Mouse (Mus musculus) thymus, postnatal 14 days (tissue): ENCODE data around the gene Lin52.

Experiments
- DNase-seq: peaks from one replicate; pipeline ENCODE4 v3.0.0; 2021

The Lin52 gene

GRCm38 (mm10) chr12:84450718-84451646 lies at the start of gene Lin52, which contains the start of gene Aldh6a1:
TSS of gene Lin52 (plus strand) at chr12:84451422.
TSS of gene Aldh6a1 (minus strand) at chr12:84451004.
- DNase-seq: peak; percentile 96

GRCm38 (mm10) chr12:84402923-84403322 lies 48.3 kb upstream of the Lin52 start:
- DNase-seq: no peak

DNA sequence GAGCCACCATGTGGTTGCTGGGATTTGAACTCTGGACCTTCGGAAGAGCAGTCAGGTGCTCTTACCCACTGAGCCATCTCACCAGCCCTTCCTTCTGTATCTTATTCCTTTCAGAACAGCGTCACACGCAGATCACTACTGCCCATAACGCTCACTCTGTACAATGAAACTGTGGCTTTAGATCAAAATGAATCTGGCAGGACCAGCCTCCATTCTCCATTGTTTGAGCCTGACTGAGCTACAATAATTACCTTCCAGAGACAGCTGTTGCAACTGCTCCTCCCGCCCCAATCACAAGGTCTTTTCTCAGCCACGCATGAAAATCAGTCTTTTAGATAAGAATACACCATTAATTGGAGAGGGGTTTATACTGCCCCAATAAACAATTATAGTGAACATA lies 46.7 kb upstream of the Lin52 start:
- DNase-seq: no peak

GRCm38 (mm10) chr12:84407259-84407658 lies 44.0 kb upstream of the Lin52 start:
- DNase-seq: peak; percentile 14

- peak; percentile 87 for DNase-seq
These were observed 43.1 kb upstream of the Lin52 start for GRCm38 (mm10) chr12:84407874-84408818.

GRCm38 (mm10) chr12:84408819-84409507 lies 42.3 kb upstream of the Lin52 start, which contains the start of the genes Entpd5 and Bbof1:
TSS of gene Entpd5 (minus strand) at chr12:84409029.
TSS of gene Bbof1 (plus strand) at chr12:84409071.
- peak; percentile 95 for DNase-seq

DNA sequence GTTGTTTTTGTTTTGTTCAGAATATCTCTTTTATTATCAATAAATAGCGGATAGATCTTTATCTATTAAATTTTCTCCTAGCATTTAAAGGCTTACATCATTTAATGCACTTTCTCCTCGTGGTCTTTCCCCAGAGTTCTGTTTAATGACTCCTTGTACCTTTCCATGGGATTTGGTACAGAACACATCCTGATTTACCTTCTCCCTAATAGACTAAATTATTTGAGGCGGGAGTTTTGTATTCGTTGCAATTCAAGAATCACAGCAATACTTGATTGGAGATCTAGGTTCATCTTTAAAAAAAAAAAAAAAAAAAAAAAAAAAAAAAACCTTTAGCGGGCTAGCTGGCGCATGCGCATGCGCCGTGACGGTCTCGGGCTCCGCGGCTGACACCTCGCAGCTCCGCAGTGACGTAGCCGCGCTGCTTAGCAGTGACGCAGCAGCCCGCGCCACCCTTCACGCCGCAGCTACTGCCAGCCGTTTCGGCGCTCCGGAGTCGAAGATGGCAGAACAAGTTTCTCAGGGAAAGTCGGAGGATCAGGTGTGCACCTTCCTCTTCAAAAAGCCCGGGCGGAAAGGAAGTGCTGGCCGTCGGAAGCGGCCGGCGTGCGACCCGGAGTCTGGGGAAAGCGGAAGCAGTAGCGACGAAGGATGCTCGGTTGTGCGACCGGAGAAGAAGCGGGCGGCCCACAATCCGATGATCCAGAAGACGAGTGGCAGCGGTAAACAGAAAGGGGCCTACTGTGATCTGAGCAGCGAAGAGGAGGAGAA lies 34.2 kb upstream of the Lin52 start, which contains the start of gene Rnf113a2:
Gene Rnf113a2, plus strand, starts transcription at position 363 of the 771 bp plus-strand sequence.
- DNase-seq: peak; percentile 88

GRCm38 (mm10) chr12:84417605-84417922 lies 33.7 kb upstream of the Lin52 start:
- DNase-seq: no peak

- DNase-seq: no peak
These were observed 27.2 kb upstream of the Lin52 start for GRCm38 (mm10) chr12:84423990-84424389.

DNA sequence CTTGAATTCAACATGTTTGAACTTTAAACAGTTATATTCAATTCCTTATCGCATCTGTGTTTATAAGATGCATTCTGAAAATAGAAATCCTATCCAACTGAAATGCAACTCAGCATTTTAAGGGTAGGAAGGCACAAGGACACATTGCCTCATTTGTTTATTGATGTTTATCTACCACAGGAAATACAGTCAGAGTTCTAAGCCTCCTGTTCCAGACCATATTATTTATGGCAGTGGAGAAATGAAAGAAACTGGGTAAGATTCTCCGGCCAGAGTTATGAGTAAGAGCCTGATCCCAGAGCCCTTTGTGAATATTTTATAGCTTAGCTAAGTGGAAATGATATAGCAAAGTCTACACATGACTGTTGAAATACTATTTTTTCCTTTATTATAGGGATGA lies 21.4 kb upstream of the Lin52 start:
- no peak for DNase-seq

- no peak for DNase-seq
These were observed 12.5 kb upstream of the Lin52 start for GRCm38 (mm10) chr12:84438697-84439096.

DNA sequence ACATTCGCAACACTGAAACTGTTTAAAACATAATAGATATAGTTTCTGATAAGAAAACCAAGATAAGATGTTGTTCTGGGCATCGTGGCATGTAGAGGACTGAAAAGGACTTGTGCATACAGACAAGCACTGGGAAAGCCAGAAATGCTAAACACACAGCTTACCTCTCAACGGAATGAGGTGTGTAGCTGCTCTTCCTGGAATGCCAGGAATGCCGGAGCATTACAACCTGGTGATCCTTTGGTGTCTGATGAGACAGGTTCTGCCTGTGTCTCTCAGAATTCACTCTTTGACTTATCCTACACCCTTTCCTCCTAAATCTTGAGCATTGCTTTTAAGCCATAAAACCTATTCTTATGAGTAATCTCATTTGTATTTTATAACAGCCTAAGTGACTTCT lies 8.7 kb upstream of the Lin52 start:
- DNase-seq: no peak

GRCm38 (mm10) chr12:84447386-84447785 lies 3.8 kb upstream of the Lin52 start:
- no peak for DNase-seq

DNA sequence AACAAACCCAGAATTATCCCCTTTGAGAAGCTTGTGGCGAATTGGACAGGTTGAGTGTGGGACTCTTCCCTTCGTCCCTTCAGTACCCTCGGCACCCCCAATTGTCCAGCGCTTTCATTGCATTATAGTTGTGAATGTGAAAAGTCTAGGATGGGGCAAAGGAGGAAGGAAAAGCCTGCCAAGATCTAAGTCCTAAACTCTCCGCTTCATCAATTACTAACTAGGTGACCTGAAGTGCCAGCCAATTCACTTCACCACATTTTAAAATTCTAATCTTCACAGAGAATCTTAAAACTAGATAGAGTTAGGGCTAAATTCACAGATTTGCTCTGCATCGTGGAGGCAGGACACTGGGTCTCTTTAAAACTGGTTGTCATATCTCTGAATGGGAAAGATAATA lies 3.0 kb upstream of the Lin52 start:
- no peak for DNase-seq

GRCm38 (mm10) chr12:84449887-84450286 lies 1.3 kb upstream of the Lin52 start:
- peak; percentile 8 for DNase-seq

DNA sequence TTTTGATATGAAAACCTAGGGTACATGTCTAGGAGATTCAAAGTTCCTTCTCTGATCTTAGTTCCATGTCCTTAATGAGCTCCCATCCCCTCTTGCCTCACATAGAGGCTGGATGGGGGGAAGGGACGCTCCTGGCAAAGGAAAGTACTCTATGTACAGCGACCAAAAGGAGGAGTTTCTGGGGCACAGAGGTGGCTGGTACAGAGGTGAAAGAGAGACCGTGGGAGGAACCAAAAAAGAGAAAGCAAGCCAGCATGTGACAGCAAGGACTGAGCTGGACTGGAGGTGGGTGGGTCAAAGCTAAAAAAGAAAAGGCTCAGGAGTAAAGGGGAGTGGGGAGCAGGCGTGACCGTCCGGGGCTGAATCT lies 888 bp upstream of the Lin52 start:
- DNase-seq: no peak

DNA sequence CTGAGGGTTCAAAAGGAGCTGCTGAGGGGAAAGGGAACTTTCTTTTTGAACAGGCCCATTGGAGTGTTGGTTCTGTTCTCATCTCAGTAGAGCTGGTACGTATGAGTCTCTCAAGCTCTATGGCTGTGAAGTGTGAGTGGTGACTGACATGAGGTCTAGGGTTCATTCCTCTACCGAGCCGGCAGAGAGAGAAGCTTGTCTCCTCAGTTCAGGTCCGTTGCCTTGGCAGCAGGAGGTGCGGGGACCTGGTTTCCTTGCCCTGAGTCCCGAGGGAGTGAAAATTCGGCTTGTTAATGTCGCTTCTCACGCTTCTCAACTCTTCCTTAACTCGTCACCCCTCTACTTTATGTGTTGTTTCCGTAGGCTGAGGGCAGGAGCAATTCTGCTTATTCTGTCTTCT lies 579 bp downstream of the Lin52 start:
- DNase-seq: no peak

DNA sequence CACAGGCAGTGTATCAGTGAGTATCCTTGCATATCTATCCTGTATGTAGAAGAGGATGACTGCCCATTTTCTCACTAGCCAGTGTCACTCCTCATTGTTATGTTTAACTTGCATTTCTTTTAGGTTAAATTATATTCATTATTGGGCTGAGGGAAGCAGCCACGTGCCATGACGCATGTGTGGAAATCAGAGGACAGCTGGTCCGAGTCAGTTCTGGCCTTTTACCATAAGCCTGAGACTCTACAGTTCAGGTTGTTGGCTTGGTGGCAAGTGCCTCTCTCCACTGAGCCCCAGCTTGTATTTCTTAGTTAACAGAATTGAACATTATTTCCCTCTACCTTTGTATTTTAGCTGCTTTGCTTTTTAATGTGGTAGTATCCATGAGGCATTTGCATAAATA lies 5.7 kb downstream of the Lin52 start:
- DNase-seq: no peak

GRCm38 (mm10) chr12:84459845-84460244 lies 8.6 kb downstream of the Lin52 start:
- DNase-seq: no peak

DNA sequence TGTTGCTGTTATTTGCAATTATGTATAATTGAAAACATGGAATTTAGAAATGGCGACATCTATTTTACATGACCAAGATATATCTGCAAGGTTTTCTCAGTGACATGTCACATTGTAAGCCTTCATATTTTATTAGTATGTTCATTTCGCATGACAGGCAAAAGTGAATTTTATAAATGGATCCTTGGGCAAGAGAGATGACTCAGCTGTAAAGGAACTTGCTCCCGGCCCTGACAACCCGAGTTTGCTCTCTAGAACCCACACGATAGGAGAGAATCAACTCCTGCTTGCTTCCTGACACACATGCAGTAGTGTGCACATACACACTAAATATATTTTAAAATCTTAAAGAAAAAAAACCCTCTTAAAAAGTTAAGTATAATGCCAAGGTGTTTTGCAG lies 10.2 kb downstream of the Lin52 start:
- DNase-seq: no peak

DNA sequence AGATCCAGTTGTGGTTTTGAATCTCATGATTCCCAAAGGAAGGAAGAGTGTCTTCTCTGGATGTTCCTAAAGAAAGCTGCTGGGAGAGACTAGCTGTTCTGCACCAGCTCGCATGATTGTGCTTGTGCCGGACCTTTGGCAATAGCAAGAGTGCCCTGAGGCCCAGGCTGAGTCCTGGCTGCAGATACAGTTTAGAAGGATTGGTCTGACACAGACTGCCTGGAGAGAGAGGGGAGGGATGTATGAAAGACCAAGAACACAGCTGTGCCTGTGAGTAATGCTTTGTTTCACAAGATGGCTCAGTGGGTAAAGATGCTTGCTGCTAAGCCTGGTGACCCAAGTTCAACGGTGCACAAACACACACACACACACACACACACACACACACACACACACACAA lies 11.6 kb downstream of the Lin52 start:
- DNase-seq: no peak

DNA sequence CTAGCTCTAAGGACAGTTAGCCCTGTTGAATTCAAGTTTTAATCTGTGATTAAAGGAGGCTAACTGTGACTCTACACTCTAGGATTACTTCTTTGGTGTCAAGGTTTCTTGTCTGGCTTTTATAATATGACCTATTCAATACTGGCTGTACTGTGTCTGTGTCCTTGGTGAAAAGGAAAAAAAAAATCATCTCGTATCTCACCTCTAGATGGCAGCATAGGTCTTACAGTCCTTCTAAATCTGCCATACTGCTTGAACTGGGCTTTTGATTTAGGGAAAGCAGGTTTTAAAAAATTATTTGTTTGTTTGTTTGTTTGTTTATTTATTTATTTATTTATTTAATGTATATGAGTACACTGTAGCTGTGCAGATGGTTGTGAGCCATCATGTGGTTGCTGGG lies 17.5 kb downstream of the Lin52 start:
- peak; percentile 13 for DNase-seq
